Mouse (Mus musculus) forebrain, embryonic 15.5 days (tissue): Measurements from ENCODE around the gene Gm3095. TPM values are rescaled to one million over a fixed set of nuclear protein-coding genes. Genes with fewer than 3 reads are reported as not detected.
"Not testable (repeated sequence)": the region's sequence is repeated elsewhere in the genome, so short reads cannot be mapped to it uniquely, and the experiment has no call there.

Experiments
- ATAC-seq: fragments of 200-750 bp; cut with Nextera tagmentation; replicated peaks from 2 replicates; pipeline ENCODE4 v1.8.0; 2017; ENCODE audit warnings: mild to moderate bottlenecking, moderate TSS enrichment, moderate library complexity
- H3K27ac ChIP-seq: fragments of 300-500 bp; sonication (generic); replicated peaks from 2 replicates; pipeline ENCODE4 v1.5.1; 2015; ENCODE audit warnings: mild to moderate bottlenecking, inconsistent platforms
- H3K27me3 ChIP-seq: fragments of 300-500 bp; sonication (generic); 2 replicates; pipeline ENCODE4 v1.6.1; 2015; ENCODE audit warnings: inconsistent platforms
- H3K36me3 ChIP-seq: fragments of 300-500 bp; sonication (generic); 2 replicates; pipeline ENCODE4 v1.6.1; 2015; ENCODE audit warnings: mild to moderate bottlenecking, inconsistent platforms
- H3K4me1 ChIP-seq: fragments of 300-500 bp; sonication (generic); 2 replicates; pipeline ENCODE4 v1.6.1; 2015; ENCODE audit warnings: inconsistent platforms
- H3K4me2 ChIP-seq: fragments of 300-500 bp; sonication (generic); replicated peaks from 2 replicates; pipeline ENCODE4 v1.6.1; 2015; ENCODE audit warnings: mild to moderate bottlenecking, inconsistent platforms
- H3K4me3 ChIP-seq: fragments of 300-500 bp; sonication (generic); 2 replicates; pipeline ENCODE4 v1.5.1; 2015; ENCODE audit warnings: mild to moderate bottlenecking, inconsistent platforms
- H3K9ac ChIP-seq: fragments of 300-500 bp; sonication (generic); replicated peaks from 2 replicates; pipeline ENCODE4 v1.6.1; 2015; ENCODE audit warnings: mild to moderate bottlenecking, inconsistent platforms
- H3K9me3 ChIP-seq: fragments of 300-500 bp; sonication (generic); 2 replicates; pipeline ENCODE4 v1.6.1; 2016; ENCODE audit warnings: inconsistent platforms
- WGBS: fragments of 180-500 bp; shearing (Covaris S2); methylation state at CpG from one replicate; pipeline ENCODE4 v1.1.7; 2015; ENCODE audit warnings: mixed read lengths; 5-methylcytosine and 5-hydroxymethylcytosine counted together
- polyA plus RNA-seq: library from polyadenylated mRNA; unstranded; fragments of >200 nt; fragmentation: Nextera tagmentation; extraction: Ambion mirVana; gene quantifications from 2 replicates; pipeline ENCODE4 v1.2.1, GENCODE M21; 2015

The Gm3095 gene
- 0.78 and 0.83 TPM in 2 replicates for polyA plus RNA-seq

GRCm38 (mm10) chr14:3963247-3963646 lies at the start of gene Gm3095:
TSS of gene Gm3095 (plus strand) at chr14:3963547.
- H3K36me3 ChIP-seq, H3K9me3 ChIP-seq, H3K9ac ChIP-seq, H3K27me3 ChIP-seq, H3K4me2 ChIP-seq, ATAC-seq, H3K4me1 ChIP-seq, H3K4me3 ChIP-seq, H3K27ac ChIP-seq: not testable (repeated sequence)
- WGBS = no CpG with 5 or more reads among the region's 2 CpGs

- H3K36me3 ChIP-seq, H3K27me3 ChIP-seq, H3K9ac ChIP-seq, H3K27ac ChIP-seq, ATAC-seq, H3K4me1 ChIP-seq, H3K4me2 ChIP-seq, H3K4me3 ChIP-seq, H3K9me3 ChIP-seq: not testable (repeated sequence)
- 60% methylated on average over 1 of the region's 2 CpGs for WGBS
Measured at GRCm38 (mm10) chr14:3931456-3931855, 31.9 kb upstream of the Gm3095 start, which contains the start of gene Gm3029. TSS of gene Gm3029 (plus strand) at chr14:3931756.

- not testable (repeated sequence) for H3K9ac ChIP-seq, H3K9me3 ChIP-seq, H3K27ac ChIP-seq, H3K4me3 ChIP-seq, ATAC-seq, H3K4me2 ChIP-seq, H3K4me1 ChIP-seq, H3K27me3 ChIP-seq, H3K36me3 ChIP-seq
- WGBS = 71% methylated on average over 1 of the region's 3 CpGs
Measured at GRCm38 (mm10) chr14:3998094-3998493, 34.7 kb downstream of the Gm3095 start, which contains the start of gene Gm3099. TSS of gene Gm3099 (plus strand) at chr14:3998394.

Other genes with a start within 250 kb of the Gm3095 start
- gene Gm3002, start 153.5 kb upstream of the Gm3095 start, polyA plus RNA-seq = 3.4 and 3.7 TPM in 2 replicates
- 0.17 TPM in 2 replicates for gene Gm3033, start 117.3 kb upstream of the Gm3095 start, polyA plus RNA-seq
- gene Gm2916, start 79.4 kb upstream of the Gm3095 start, polyA plus RNA-seq = not detected in 2 replicates
- gene Gm3029, start 31.8 kb upstream of the Gm3095 start, polyA plus RNA-seq = not detected in 2 replicates
- not detected in 2 replicates for gene Gm3099, start 34.8 kb downstream of the Gm3095 start, polyA plus RNA-seq
- gene Gm5796, start 60.4 kb downstream of the Gm3095 start, polyA plus RNA-seq = 3.0 and 3.6 TPM in 2 replicates
- not detected in 2 replicates for gene Gm3115, start 120.6 kb downstream of the Gm3095 start, polyA plus RNA-seq
- gene Gm8108, start 147.0 kb downstream of the Gm3095 start, polyA plus RNA-seq = 2.4 and 4.4 TPM in 2 replicates
- not detected in 2 replicates for gene Gm3127, start 201.5 kb downstream of the Gm3095 start, polyA plus RNA-seq
- 5.9 and 7.2 TPM in 2 replicates for gene Gm2974, start 219.0 kb downstream of the Gm3095 start, polyA plus RNA-seq